Mouse (Mus musculus): Measurements from ENCODE around the gene Plbd2.

The Plbd2 gene

DNA sequence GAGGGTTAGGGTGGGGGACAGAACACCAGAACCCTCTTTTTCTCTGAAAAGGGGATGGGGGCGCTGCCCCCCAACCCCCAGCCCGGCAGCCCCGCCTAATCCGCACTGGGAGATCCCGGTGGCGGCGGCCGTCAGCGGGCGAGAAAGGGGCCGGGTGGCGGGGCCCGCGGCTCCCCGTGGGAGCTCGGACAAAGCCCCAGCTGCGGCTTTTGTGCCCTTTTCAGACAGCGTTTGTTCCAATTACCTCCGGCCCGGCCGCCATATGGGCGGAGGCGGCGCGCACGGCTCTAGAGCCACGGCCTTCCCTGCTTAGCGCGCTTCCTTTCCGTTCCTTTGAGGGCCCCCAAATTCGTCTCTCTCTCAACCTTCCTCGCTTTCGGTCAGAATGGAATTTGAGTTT, 65.4 kb downstream of the Plbd2 start:
- in situ Hi-C loops (cut with MboI, MseI): no loop called here

- in situ Hi-C loops (cut with MboI, MseI): no loop called here
Measured at GRCm38 (mm10) chr5:120437539-120437938, 65.9 kb downstream of the Plbd2 start.

DNA sequence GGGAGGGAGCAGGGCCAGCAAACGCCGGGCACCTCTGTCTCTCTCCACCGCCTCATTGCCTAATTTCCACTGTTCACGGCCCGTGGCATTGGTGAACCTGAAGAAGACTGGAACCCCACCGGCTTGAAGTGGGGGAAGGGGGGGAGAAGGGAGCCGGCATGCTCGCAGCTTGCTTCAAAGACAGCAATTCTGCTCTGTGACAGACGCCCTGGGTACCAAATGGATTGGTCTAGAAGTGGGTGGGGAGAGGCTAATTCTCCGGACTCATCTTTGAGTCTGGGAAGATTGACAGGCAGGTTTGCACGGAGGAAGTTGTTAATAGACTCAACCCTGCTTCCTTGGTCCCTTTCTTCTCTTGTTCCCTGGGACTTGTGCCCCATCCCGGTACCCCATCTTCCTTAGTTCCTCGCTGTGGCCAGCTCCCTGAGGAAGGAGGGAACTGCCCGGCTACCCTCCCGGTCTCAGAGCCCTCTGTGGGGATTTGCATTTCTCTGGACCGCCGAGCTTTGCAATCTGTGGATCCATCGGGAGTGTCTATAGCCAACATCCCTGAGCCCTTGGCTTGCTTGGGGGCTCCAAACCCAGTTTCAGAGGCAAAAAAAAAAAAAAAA, 66.4 kb downstream of the Plbd2 start:
- in situ Hi-C loops (cut with MboI, MseI): no loop called here

- in situ Hi-C loops (cut with MboI, MseI): no loop called here
Measured at GRCm38 (mm10) chr5:120435731-120436501, 67.5 kb downstream of the Plbd2 start.

DNA sequence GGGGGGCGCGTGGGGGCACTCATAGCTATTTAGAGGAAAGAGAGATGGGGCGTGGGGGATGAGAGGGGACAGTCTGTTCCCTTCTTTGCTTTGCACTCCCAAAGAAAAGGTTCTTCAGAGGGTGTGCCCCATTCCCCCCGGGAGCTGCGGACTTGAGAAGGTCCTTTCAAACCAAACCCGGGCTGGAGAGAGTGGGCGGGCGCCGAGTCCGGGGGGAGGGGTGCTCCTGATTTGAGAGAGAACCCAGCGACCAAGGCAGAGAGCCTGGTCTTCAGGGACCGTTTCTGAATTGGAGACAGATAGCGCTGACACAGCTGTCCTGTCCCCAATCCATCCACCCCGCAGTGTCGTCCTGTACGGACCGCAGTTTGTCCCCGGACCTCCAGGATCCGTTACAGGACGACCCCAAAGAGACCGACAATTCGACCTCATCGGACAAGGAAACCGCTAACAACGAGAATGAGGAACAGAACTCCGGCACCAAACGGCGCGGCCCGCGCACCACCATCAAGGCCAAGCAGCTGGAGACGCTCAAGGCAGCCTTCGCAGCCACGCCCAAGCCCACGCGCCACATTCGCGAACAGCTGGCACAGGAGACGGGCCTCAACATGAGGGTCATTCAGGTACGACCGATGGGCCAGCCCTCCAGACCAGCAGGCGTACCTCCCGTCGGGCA, 68.3 kb downstream of the Plbd2 start:
- in situ Hi-C loops (cut with MboI, MseI): no loop called here

DNA sequence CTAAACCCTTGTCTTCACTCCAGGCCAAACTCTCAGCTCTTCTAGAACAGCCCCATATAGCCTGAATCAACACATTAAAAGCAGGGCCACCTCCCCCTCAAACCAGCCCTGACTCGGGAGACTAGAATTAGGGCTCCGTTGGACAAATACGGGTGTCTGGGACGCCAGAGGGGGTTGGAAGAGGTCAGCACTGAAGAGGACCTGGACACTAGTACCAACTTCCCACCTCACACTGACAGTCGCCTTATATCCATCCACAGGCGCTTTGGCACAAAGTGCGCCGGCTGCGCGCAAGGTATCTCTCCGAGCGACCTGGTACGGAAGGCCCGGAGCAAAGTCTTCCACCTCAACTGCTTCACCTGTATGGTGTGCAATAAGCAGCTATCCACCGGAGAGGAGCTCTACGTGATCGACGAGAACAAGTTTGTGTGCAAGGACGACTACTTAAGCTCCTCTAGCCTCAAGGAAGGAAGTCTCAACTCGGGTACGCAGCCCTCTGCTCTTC, 69.1 kb downstream of the Plbd2 start:
- in situ Hi-C loops (cut with MboI, MseI): no loop called here

Measured in T-helper 2 cell (primary cell).